Mouse (Mus musculus) stomach, postnatal 0 days (tissue): ENCODE data around the gene Adprhl1.

ENCODE experiments used
- CTCF ChIP-seq: IDR thresholded peaks from 2 replicates; pipeline ENCODE4 v1.5.1; 2016; ENCODE audit warnings: antibody characterized with exemption, low read depth, mild to moderate bottlenecking, moderate library complexity
- EP300 ChIP-seq: optimal IDR thresholded peaks from 2 replicates; pipeline ENCODE3; 2016; ENCODE audit warnings: antibody characterized with exemption

DNA sequence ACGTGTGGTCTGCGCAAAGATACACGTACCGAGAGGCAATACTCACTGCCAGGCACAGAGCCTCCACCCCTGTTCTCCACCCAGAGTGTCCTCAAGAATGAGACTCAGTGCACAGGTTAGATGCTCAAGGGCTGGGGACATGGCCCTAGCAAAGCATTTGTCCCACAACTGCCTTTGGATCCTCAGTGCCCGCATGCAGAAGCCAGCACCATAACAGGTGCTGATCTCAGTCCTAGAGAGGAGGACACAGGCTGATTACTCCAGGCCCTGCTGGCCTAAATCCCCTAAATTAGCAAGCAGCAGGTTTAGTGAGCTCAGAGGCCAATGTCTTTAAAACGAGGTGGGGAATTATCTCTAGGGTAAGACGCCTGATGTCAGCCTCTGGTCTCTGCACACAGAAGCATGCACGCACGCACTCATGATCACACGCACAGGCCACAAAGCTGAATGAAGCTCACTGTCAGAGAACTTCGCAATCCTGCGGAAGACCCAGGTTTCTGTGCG lies 65.9 kb downstream of the Adprhl1 start:
- no peak for TF ChIP-seq CTCF
- TF ChIP-seq EP300 = no peak
